Mouse (Mus musculus) neutrophil, adult 5-6 weeks (primary cell): ENCODE data around the gene Pak1. TPM values are rescaled to one million over a fixed set of nuclear protein-coding genes. Genes with fewer than 3 reads are reported as not detected.

Experiments used
- ATAC-seq: fragments of 151-379, 151-347 bp; 2 replicates; pipeline ENCODE4 v1.8.0; 2017; ENCODE audit warnings: mild to moderate bottlenecking, moderate TSS enrichment; ENCODE audit not compliant: insufficient number of reproducible peaks, poor library complexity, low FRiP score, severe bottlenecking; ENCODE audit errors: extremely low read depth
- total RNA-seq: library from RNA; stranded (forward); fragments of 200-1000 nt; gene quantifications from 2 replicates; pipeline ENCODE4 v1.2.3, GENCODE M21; 2017

The Pak1 gene
- total RNA-seq = 14.2 and 15.8 TPM in 2 replicates

GRCm38 (mm10) chr7:97788190-97788668, at the start of gene Pak1:
Gene Pak1, plus strand, starts transcription at chr7:97788541.
- peak; percentile 62 for ATAC-seq

GRCm38 (mm10) chr7:97740948-97741347, 47.4 kb upstream of the Pak1 start:
- no peak for ATAC-seq

GRCm38 (mm10) chr7:97741756-97742291, 46.5 kb upstream of the Pak1 start:
- no peak for ATAC-seq

GRCm38 (mm10) chr7:97745299-97745698, 43.0 kb upstream of the Pak1 start:
- ATAC-seq = peak; percentile 51; the same call in 1 of the 2 replicates

- ATAC-seq = no peak
Observed at GRCm38 (mm10) chr7:97747176-97747707, 41.1 kb upstream of the Pak1 start.

GRCm38 (mm10) chr7:97747787-97748497, 40.4 kb upstream of the Pak1 start:
- peak; percentile 80 for ATAC-seq

GRCm38 (mm10) chr7:97748527-97749206, 39.7 kb upstream of the Pak1 start:
- ATAC-seq = peak; percentile 30; the same call in 1 of the 2 replicates

GRCm38 (mm10) chr7:97749207-97750190, 38.8 kb upstream of the Pak1 start:
- ATAC-seq = peak; percentile 44

- ATAC-seq = 0 out of 2 replicates have a peak, but pooled peaks have one; percentile 48
Observed at GRCm38 (mm10) chr7:97756967-97757881, 31.1 kb upstream of the Pak1 start.

GRCm38 (mm10) chr7:97764591-97764990, 23.8 kb upstream of the Pak1 start:
- no peak for ATAC-seq

- ATAC-seq = peak; percentile 81
Observed at GRCm38 (mm10) chr7:97765181-97765962, 23.0 kb upstream of the Pak1 start.

- no peak for ATAC-seq
Observed at GRCm38 (mm10) chr7:97765963-97766347, 22.4 kb upstream of the Pak1 start.

- ATAC-seq = no peak
Observed at GRCm38 (mm10) chr7:97766406-97767166, 21.8 kb upstream of the Pak1 start.

- ATAC-seq = no peak
Observed at GRCm38 (mm10) chr7:97767841-97768240, 20.5 kb upstream of the Pak1 start.

GRCm38 (mm10) chr7:97769020-97769419, 19.3 kb upstream of the Pak1 start:
- ATAC-seq = no peak
